Mouse (Mus musculus) induced T-regulatory cell, adult 2 months (primary cell): ENCODE measurements around the gene Trrap.

ENCODE experiments used
- DNase-seq: peaks from one replicate; pipeline ENCODE4 v3.0.0-alpha.2; 2012; ENCODE audit warnings: low read depth

Trrap gene

GRCm38 (mm10) chr5:144780654-144781053 lies 13.1 kb downstream of the Trrap start:
- DNase-seq = no peak

GRCm38 (mm10) chr5:144786464-144786863 lies 18.9 kb downstream of the Trrap start:
- DNase-seq = no peak

GRCm38 (mm10) chr5:144793374-144793773 lies 25.8 kb downstream of the Trrap start:
- DNase-seq = no peak

- DNase-seq = peak; percentile 37
Observed at GRCm38 (mm10) chr5:144794687-144795086, 27.2 kb downstream of the Trrap start.

- no peak for DNase-seq
Observed at GRCm38 (mm10) chr5:144797116-144797515, 29.6 kb downstream of the Trrap start.

- no peak for DNase-seq
Observed at GRCm38 (mm10) chr5:144803066-144803465, 35.5 kb downstream of the Trrap start.

- no peak for DNase-seq
Observed at GRCm38 (mm10) chr5:144804181-144804580, 36.6 kb downstream of the Trrap start.

GRCm38 (mm10) chr5:144806931-144807330 lies 39.4 kb downstream of the Trrap start:
- no peak for DNase-seq

GRCm38 (mm10) chr5:144828365-144829102 lies 61.0 kb downstream of the Trrap start:
- DNase-seq = no peak

- no peak for DNase-seq
Observed at GRCm38 (mm10) chr5:144829631-144830030, 62.1 kb downstream of the Trrap start.

- DNase-seq = peak; percentile 18
Observed at GRCm38 (mm10) chr5:144831840-144832469, 64.4 kb downstream of the Trrap start.

- DNase-seq = peak; percentile 37
Observed at GRCm38 (mm10) chr5:144836100-144836499, 68.6 kb downstream of the Trrap start.

GRCm38 (mm10) chr5:144845352-144845751 lies 77.8 kb downstream of the Trrap start:
- no peak for DNase-seq

GRCm38 (mm10) chr5:144848735-144849134 lies 81.2 kb downstream of the Trrap start:
- no peak for DNase-seq

- no peak for DNase-seq
Observed at GRCm38 (mm10) chr5:144849932-144850331, 82.4 kb downstream of the Trrap start.

- no peak for DNase-seq
Observed at GRCm38 (mm10) chr5:144851820-144852219, 84.3 kb downstream of the Trrap start.

- no peak for DNase-seq
Observed at GRCm38 (mm10) chr5:144853931-144854330, 86.4 kb downstream of the Trrap start.

GRCm38 (mm10) chr5:144855936-144856335 lies 88.4 kb downstream of the Trrap start:
- DNase-seq = no peak

- no peak for DNase-seq
Observed at GRCm38 (mm10) chr5:144858527-144858926, 91.0 kb downstream of the Trrap start.

GRCm38 (mm10) chr5:144859284-144859683 lies 91.8 kb downstream of the Trrap start:
- no peak for DNase-seq

- DNase-seq = no peak
Observed at GRCm38 (mm10) chr5:144860913-144861312, 93.4 kb downstream of the Trrap start.

GRCm38 (mm10) chr5:144866923-144867322 lies 99.4 kb downstream of the Trrap start:
- DNase-seq = peak; percentile 13

GRCm38 (mm10) chr5:144869466-144869865 lies 101.9 kb downstream of the Trrap start:
- DNase-seq = no peak

GRCm38 (mm10) chr5:144870782-144871181 lies 103.2 kb downstream of the Trrap start:
- DNase-seq = no peak
